Comparison of ENCODE assay signal across 25 mouse cellular contexts in the genomic region with DNA sequence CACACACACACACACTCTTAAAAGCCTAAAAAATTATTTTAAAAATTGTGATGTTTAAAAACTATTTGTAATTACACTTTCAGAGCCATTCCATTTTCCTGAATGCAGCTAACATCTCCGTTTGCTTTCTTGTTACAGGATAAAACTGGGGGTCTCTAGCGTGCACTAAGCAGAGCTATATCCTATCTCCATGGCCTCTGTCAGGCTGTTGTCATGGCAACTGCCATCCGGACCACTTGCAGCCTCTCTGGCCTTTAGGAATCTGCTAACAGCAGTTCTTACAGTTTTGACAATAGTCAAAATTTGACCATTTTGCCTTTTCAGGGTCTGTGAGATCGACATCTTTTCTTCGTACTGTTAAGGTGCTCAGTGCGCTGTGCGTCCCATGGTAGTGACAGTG.
DNase-seq lines count a peak whose midpoint lies in the region; ATAC-seq and TF ChIP-seq lines count a peak whose summit lies in the region.
"Had no signal": no experiment of that assay in that cellular context is flagged by ENCODE, and none has a peak within 500 bp of the region (broad histone marks: within the 10 kb centered on the region; RNA-seq: fewer than 3 reads in every experiment).

No protein-coding gene starts in this region.

- H3K27ac ChIP-seq in forebrain, postnatal 0 days (ENCODE audit: low read depth, low read length) = no peak overlapping the region
- no peak overlapping the region for H3K27ac ChIP-seq in forebrain, embryonic 12.5 days
- H3K27ac ChIP-seq in midbrain, embryonic 13.5 days = peak overlapping the region; percentile 35; the same call in 1 of the 2 replicates
- no peak overlapping the region for H3K27ac ChIP-seq in midbrain, embryonic 10.5 days (replicated peaks)
- H3K27ac ChIP-seq in midbrain, embryonic 14.5 days (replicated peaks; ENCODE audit: low read depth, low read length) = peak overlapping the region; percentile 52; the same call in 1 of the 2 replicates
- H3K27ac ChIP-seq: embryonic facial prominence, embryonic 15.5 days; heart, embryonic 10.5 days; intestine, embryonic 15.5 days; limb, embryonic 13.5 days; liver, embryonic 12.5 days had no signal

- TF ChIP-seq CTCF in forebrain, postnatal 0 days (IDR thresholded peaks at IDR 0.05; ENCODE audit: low read depth) = no peak

- peak; percentile 19 for DNase-seq in forebrain, postnatal 0 days
- DNase-seq in midbrain, embryonic 10.5 days (ENCODE audit: low spot score) = no peak
- DNase-seq in midbrain, embryonic 14.5 days = peak; percentile 74
- peak; percentile 35 for DNase-seq in retina, postnatal 1 day
- DNase-seq in thymus, postnatal 14 days = no peak
- DNase-seq in thymus, postnatal 10 days (ENCODE audit: low spot score in 2 of 2) = no peak
- DNase-seq: adrenal gland, postnatal 36 days; cerebellum, adult 11 months; cerebellum, adult 9-11 months; heart, postnatal 4 days; kidney, postnatal 25 days; lung, adult 18-20 months; lung, postnatal 10 days; right cerebral cortex, postnatal 25 days; spleen, adult 18-20 months; thymus, postnatal 25 days had no signal

- H3K4me2 ChIP-seq in forebrain, postnatal 0 days (ENCODE audit: low read depth) = no peak overlapping the region
- H3K4me2 ChIP-seq in forebrain, embryonic 12.5 days = no peak overlapping the region
- no peak overlapping the region for H3K4me2 ChIP-seq in midbrain, embryonic 13.5 days (replicated peaks)
- no peak overlapping the region for H3K4me2 ChIP-seq in midbrain, embryonic 14.5 days (ENCODE audit: low read length)
- H3K4me2 ChIP-seq: embryonic facial prominence, embryonic 15.5 days; intestine, embryonic 15.5 days; limb, embryonic 13.5 days; liver, embryonic 12.5 days had no signal

- no peak overlapping the region for H3K9ac ChIP-seq in forebrain, postnatal 0 days
- H3K9ac ChIP-seq in forebrain, embryonic 12.5 days = no peak overlapping the region
- peak overlapping the region; percentile 32; the same call in 1 of the 2 replicates for H3K9ac ChIP-seq in midbrain, embryonic 13.5 days (replicated peaks)
- 0 out of 2 replicates have a peak overlapping the region, but pooled peaks have one; percentile 12 for H3K9ac ChIP-seq in midbrain, embryonic 14.5 days (replicated peaks; ENCODE audit: low read length)
- H3K9ac ChIP-seq: embryonic facial prominence, embryonic 15.5 days; intestine, embryonic 15.5 days; limb, embryonic 13.5 days; liver, embryonic 12.5 days had no signal

- 58% methylated on average over 7 of the region's 7 CpGs for WGBS in forebrain, postnatal 0 days
- 71% methylated on average over 7 of the region's 7 CpGs for WGBS in forebrain, embryonic 12.5 days
- 58% methylated on average over 7 of the region's 7 CpGs for WGBS in midbrain, embryonic 13.5 days
- 81% methylated on average over 7 of the region's 7 CpGs for WGBS in midbrain, embryonic 10.5 days
- WGBS in midbrain, embryonic 14.5 days = 52% methylated on average over 7 of the region's 7 CpGs

- no peak for ATAC-seq in forebrain, postnatal 0 days
- ATAC-seq in forebrain, embryonic 12.5 days (ENCODE audit: low FRiP score) = no peak
- ATAC-seq in midbrain, embryonic 13.5 days = peak; percentile 72; the same call in 1 of the 2 replicates
- ATAC-seq in midbrain, embryonic 14.5 days (ENCODE audit: low FRiP score, low TSS enrichment) = no peak
- ATAC-seq: CD4-positive, CD25-positive, alpha-beta regulatory T cell, adult 4 months; intestine, embryonic 15.5 days; liver, embryonic 12.5 days had no signal

- no peaks in the 10 kb centered on the region for H3K36me3 ChIP-seq in forebrain, postnatal 0 days (ENCODE audit: insufficient read depth)
- no peaks in the 10 kb centered on the region for H3K36me3 ChIP-seq in forebrain, embryonic 12.5 days (replicated peaks)
- 0 out of 2 replicates have a peak, but pooled peaks cover under 1% of the 10 kb centered on the region for H3K36me3 ChIP-seq in midbrain, embryonic 13.5 days
- H3K36me3 ChIP-seq in midbrain, embryonic 10.5 days = peaks cover 4% of the 10 kb centered on the region
- H3K36me3 ChIP-seq in midbrain, embryonic 14.5 days (ENCODE audit: control insufficient read depth, insufficient read depth, low read length) = 0 out of 2 replicates have a peak, but pooled peaks cover under 1% of the 10 kb centered on the region
- H3K36me3 ChIP-seq: embryonic facial prominence, embryonic 15.5 days; heart, embryonic 10.5 days; intestine, embryonic 15.5 days had no signal

- H3K9me3 ChIP-seq in forebrain, postnatal 0 days (ENCODE audit: low read length) = no peaks in the 10 kb centered on the region
- H3K9me3 ChIP-seq in forebrain, embryonic 12.5 days = no peaks in the 10 kb centered on the region
- H3K9me3 ChIP-seq in midbrain, embryonic 13.5 days = no peaks in the 10 kb centered on the region
- H3K9me3 ChIP-seq in midbrain, embryonic 10.5 days (replicated peaks) = no peaks in the 10 kb centered on the region
- H3K9me3 ChIP-seq in midbrain, embryonic 14.5 days (ENCODE audit: control insufficient read depth, low read length) = no peaks in the 10 kb centered on the region
- H3K9me3 ChIP-seq: embryonic facial prominence, embryonic 15.5 days; heart, embryonic 10.5 days; intestine, embryonic 15.5 days; limb, embryonic 13.5 days; liver, embryonic 12.5 days had no signal

- H3K4me3 ChIP-seq in forebrain, postnatal 0 days (ENCODE audit: low read depth, low read length) = no peak overlapping the region
- no peak overlapping the region for H3K4me3 ChIP-seq in forebrain, embryonic 12.5 days (replicated peaks)
- H3K4me3 ChIP-seq in midbrain, embryonic 13.5 days (replicated peaks) = no peak overlapping the region
- H3K4me3 ChIP-seq in midbrain, embryonic 10.5 days = no peak overlapping the region
- no peak overlapping the region for H3K4me3 ChIP-seq in midbrain, embryonic 14.5 days (replicated peaks; ENCODE audit: low read depth, low read length)
- H3K4me3 ChIP-seq: embryonic facial prominence, embryonic 15.5 days; heart, embryonic 10.5 days; intestine, embryonic 15.5 days; limb, embryonic 13.5 days; liver, embryonic 12.5 days; myocyte had no signal

- no peaks in the 10 kb centered on the region for H3K27me3 ChIP-seq in forebrain, postnatal 0 days (ENCODE audit: insufficient read depth, low read length)
- no peaks in the 10 kb centered on the region for H3K27me3 ChIP-seq in forebrain, embryonic 12.5 days
- H3K27me3 ChIP-seq in midbrain, embryonic 13.5 days = no peaks in the 10 kb centered on the region
- no peaks in the 10 kb centered on the region for H3K27me3 ChIP-seq in midbrain, embryonic 10.5 days (ENCODE audit: low read depth, poor library complexity, severe bottlenecking)
- H3K27me3 ChIP-seq in midbrain, embryonic 14.5 days (ENCODE audit: control insufficient read depth, insufficient read depth, low read length) = no peaks in the 10 kb centered on the region
- H3K27me3 ChIP-seq: embryonic facial prominence, embryonic 15.5 days; intestine, embryonic 15.5 days; limb, embryonic 13.5 days; liver, embryonic 12.5 days had no signal

- H3K4me1 ChIP-seq in forebrain, postnatal 0 days (ENCODE audit: insufficient read depth) = no peaks in the 10 kb centered on the region
- H3K4me1 ChIP-seq in forebrain, embryonic 12.5 days = peaks cover 39% of the 10 kb centered on the region
- H3K4me1 ChIP-seq in midbrain, embryonic 13.5 days (replicated peaks) = peaks cover 58% of the 10 kb centered on the region
- H3K4me1 ChIP-seq in midbrain, embryonic 10.5 days = peaks cover 43% of the 10 kb centered on the region
- H3K4me1 ChIP-seq in midbrain, embryonic 14.5 days (ENCODE audit: control insufficient read depth, insufficient read depth, low read length) = peaks cover 25% of the 10 kb centered on the region

Comparison
In these comparisons a context has a peak if more than half of its experiments do, and no peak if none do; other contexts are left out.
1. DNase-seq: peak in forebrain, postnatal 0 days (single experiment), midbrain, embryonic 14.5 days (single experiment) and retina, postnatal 1 day (single experiment); none in midbrain, embryonic 10.5 days (single experiment), thymus, postnatal 14 days (single experiment) and thymus, postnatal 10 days (0 of 2).
2. H3K27ac ChIP-seq: peak in midbrain, embryonic 13.5 days (single experiment) and midbrain, embryonic 14.5 days (single experiment); none in forebrain, postnatal 0 days (single experiment), forebrain, embryonic 12.5 days (single experiment) and midbrain, embryonic 10.5 days (single experiment).
3. H3K9ac ChIP-seq: peak in midbrain, embryonic 13.5 days (single experiment) and midbrain, embryonic 14.5 days (single experiment); none in forebrain, postnatal 0 days (single experiment) and forebrain, embryonic 12.5 days (single experiment).